Mouse (Mus musculus) left cerebral cortex, postnatal 10 days (tissue): Measurements from ENCODE around the gene Lifr. TPM values are rescaled to one million over a fixed set of nuclear protein-coding genes. Genes with fewer than 3 reads are reported as not detected.
A peak's percentile ranks its signal among the peaks of the same experiment; 100 is the strongest.

Source experiments
- DNase-seq, 2 experiments: peaks; one replicate each; pipeline ENCODE4 v3.0.0; 2021 to 2022; ENCODE audit warnings: low spot score in 2 of 2, mixed read lengths in 1 of 2; ENCODE audit errors: extremely low spot score in 1 of 2
- intact Hi-C: fragments of 180-260 bp; cut with DNase I; formaldehyde crosslinking; loops from one replicate; pipeline ENCODE4 v1.15.1; 2025
- total RNA-seq, 2 experiments: library from RNA; stranded (reverse); gene quantifications; 2 replicates each; pipeline ENCODE4 v1.2.3; 2021

Gene Lifr
- total RNA-seq, 2 experiments from 2014 or later = 34.0 to 43.9 TPM

DNA sequence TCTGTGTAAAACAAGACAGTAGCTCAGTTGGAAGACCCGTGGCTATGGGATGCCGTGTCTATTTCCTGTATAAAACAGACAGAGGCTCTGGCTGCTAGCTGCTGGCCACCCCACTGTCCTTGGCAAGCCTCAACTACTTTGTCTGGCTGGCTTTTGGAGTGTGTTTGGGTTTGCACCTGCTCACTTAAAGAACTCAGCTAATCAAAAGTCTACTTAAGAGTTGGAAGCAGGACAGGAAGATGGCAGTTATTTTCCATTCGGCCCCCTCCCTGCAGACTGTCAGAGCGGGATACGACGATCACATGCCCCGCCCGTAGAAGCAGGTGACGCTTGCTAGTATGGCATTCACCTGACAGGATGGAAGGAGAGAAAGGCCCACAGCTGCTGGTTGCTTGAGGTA, 54.5 kb downstream of the Lifr start:
- intact Hi-C loops = no loop called here
- no peak for DNase-seq

DNA sequence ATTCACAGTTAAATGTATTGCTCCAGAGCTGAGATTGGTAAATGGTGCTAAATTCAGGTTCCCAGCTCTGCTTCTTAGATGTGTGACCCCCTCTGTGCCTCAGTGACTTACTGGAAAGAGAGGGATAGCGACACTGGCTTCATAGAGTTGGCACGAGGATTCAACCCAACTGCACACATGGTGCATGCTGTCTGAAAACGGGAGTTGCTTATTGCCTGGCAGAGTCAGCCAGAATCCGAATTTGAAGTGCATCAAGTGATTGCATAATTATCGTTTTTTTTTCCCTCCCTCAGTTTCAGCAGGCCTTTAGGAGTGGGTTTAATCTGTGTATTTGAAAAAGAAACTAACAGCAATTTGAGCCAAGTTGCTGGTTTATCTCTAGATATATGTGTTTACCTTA, 55.1 kb downstream of the Lifr start:
- DNase-seq = no peak
- intact Hi-C loops = no loop called here

GRCm38 (mm10) chr15:7146529-7146928, 56.1 kb downstream of the Lifr start:
- intact Hi-C loops = no loop called here

GRCm38 (mm10) chr15:7149796-7150195, 59.4 kb downstream of the Lifr start:
- intact Hi-C loops = no loop called here
- no peak for DNase-seq

More at GRCm38 (mm10) chr15:7146529-7146928, 56.1 kb downstream of the Lifr start:
- no peak for DNase-seq

- intact Hi-C loops = no loop called here
- no peak for DNase-seq
These were observed 60.2 kb downstream of the Lifr start for GRCm38 (mm10) chr15:7150591-7150990.

DNA sequence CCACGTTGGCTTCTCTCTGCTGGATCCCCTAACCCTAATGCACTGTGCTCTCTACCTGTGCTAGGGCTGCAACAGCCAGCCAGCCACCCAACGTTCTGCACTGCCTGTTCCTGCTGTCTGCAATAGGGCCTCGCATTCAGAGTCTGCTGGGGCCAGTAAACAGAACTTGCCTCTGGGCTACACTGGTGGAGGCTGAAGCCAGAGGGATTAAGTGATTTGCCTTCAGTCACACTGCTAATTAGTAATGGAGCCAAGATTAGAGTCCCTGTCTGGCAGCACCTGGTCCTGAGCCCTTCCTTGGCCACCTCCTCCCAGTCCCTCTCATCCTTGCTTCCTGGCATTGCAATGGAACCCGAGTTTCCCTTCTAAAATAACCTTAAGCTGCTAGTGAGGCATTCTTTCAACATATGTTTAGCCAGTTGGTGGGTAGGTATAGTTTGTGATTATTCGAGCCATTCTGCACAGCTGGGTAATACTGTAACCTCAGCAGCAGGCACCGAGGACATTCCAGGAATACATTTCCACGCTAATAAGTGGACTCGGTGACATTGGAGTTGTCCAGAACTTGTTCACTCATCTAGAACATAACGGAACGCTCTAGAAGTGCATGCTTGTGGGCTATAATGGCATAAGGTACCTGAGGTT, 61.8 kb downstream of the Lifr start:
- DNase-seq = no peak
- intact Hi-C loops = no loop called here

DNA sequence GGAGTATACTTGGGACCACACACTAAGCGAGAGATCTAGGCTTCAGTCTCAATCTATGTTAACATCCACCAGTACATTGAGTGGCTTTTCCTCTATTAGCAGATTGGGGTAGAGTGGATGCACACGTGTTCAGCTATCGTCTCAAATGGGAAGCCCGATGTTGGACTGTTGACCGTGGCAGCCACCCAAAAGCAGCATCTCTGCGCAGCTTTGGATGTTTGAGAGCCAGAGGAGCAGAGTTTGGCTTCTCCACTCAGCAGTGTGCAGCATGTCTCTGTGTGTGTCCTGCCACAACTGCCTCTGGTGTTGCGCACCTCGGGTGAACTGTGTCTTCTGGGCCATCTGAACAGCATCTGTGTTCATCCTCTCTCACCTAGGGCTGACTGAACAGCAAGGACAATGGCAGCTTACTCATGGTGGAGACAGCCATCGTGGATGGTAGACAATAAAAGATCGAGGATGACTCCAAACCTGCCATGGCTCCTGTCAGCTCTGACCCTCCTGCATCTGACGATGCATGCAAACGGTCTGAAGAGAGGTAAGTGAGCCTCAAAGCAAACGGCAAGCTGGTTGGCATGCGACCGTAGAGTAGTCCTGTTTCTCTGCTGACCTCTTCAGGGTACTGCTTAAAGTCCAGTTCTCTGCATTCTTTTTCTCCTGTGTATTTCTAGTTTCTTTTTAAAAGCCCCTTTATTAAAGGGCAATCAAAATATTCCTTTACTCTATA, 63.8 kb downstream of the Lifr start:
- intact Hi-C loops = no loop called here
- peak in 1 of 2 experiments; percentile 73 for DNase-seq

GRCm38 (mm10) chr15:7154737-7155090, 64.3 kb downstream of the Lifr start:
- DNase-seq = peak in 1 of 2 experiments; percentile 63
- intact Hi-C loops = no loop called here

DNA sequence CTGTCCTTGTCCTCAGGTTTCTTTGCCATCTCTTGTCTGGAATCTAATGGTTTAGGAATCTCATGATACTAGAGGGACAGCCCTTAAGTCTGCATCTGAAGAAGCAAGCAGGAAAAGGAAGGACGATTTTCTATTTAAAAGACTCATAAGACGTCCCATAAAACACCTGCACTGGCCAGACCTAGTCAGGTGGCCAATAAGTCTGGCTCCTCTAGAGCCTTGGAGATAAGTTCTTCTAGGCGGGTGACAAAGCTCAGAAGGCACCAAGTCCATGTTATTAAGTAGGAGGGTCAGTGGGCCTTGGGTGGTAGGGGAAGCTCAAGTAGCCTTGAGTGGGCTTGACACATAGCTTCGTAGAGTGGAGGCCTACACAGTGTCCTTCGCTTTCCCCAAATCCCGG, 67.2 kb downstream of the Lifr start:
- DNase-seq = no peak
- intact Hi-C loops = no loop called here

GRCm38 (mm10) chr15:7159869-7160268, 69.5 kb downstream of the Lifr start:
- intact Hi-C loops = no loop called here
- no peak for DNase-seq

DNA sequence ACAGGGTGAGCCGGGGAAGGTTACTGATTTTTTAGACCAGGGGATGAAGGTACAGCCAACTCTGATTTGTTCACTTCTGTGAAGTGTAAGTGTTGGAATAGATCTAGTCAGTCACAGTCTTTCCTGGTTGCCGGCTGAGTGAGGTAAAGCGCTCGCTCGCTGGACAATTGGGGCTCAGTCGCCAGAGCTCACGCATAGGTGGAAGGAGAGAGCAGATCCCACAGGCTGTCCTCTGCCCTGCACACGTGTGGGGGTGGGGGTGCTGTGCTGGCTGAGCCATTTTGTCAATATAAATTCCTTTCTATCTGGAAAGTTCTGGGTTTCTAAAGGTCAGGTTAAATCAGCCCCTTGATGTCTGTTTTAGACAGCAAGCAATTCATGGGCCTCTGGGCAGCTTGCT, 69.9 kb downstream of the Lifr start:
- no peak for DNase-seq
- intact Hi-C loops = no loop called here

DNA sequence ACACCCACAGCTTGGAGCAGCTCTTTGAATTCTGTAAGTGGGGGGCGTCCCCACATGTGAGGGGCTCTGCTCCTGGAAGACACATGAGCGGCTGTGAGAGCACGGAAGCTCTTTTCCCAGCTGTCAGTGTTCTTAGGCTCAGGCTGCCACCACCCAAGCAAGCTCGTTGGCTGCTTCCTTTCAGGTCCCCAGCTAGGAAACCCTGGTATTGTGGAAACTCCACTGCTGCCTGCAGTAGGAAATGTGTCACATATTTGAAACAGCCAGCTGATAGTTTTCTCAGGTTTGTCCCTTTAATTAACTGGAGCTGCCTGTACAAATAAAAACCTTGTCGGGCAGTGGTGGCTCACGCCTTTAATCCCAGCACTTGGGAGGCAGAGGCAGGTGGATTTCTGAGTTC, 73.4 kb downstream of the Lifr start:
- intact Hi-C loops = no loop called here
- no peak for DNase-seq

DNA sequence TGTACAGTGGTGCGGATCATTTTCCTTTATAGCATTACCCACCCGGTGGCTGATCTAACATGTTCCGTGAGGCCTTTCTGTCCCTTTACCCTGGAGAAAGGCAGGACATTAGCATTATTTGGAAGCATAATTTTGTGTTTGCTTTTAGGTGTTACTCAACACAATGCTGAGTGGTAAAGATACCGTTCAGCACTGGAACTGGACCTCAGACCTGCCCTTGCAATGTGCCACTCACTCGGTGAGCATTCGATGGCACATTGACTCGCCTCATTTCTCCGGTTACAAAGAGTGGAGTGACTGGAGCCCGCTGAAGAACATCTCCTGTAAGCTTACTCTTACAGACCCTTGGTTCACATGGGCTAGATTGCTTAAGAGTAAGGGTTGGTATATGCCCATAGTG, 76.3 kb downstream of the Lifr start:
- intact Hi-C loops = no loop called here
- no peak for DNase-seq

DNA sequence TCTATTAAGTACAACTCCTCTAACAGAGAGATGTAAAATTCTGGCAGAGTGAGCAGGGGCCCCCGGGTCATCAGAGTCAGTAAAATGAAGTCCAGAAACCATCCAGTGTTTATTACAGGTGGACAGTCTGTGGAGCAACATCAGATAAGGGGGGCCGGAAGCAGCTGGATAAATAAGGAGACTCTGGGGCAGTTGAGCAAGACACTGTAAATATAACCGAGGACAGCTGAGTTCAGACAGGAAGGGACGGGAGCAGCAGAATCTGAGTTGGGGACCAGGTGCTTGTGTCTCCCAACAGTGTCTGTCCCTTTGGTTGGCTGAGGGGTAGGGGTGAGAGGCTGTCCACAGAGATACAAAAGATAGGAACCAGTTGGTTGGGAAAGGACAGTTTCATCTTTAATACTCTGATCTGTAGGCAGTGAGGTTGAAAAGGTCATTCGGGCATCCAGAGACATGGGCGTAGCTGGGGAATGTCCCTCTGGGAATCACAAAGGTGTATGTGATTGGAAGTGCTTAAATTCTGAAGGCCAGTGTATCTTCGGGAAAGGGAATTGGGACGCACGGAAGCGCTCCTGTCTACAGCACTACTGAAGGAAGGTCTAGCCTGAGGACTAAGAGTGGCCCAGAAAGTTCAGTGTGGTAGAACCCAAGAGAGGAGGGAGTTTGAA, 77.0 kb downstream of the Lifr start:
- intact Hi-C loops = no loop called here
- DNase-seq = no peak

- intact Hi-C loops = no loop called here
- DNase-seq = no peak
These were observed 77.6 kb downstream of the Lifr start for GRCm38 (mm10) chr15:7167906-7168532.

- no peak for DNase-seq
These were observed 82.5 kb downstream of the Lifr start for GRCm38 (mm10) chr15:7172875-7173274.

GRCm38 (mm10) chr15:7173346-7173745, 82.9 kb downstream of the Lifr start:
- intact Hi-C loops = no loop called here
- no peak for DNase-seq

More at GRCm38 (mm10) chr15:7172875-7173274, 82.5 kb downstream of the Lifr start:
- intact Hi-C loops = no loop called here

- intact Hi-C loops = no loop called here
- DNase-seq = no peak
These were observed 83.4 kb downstream of the Lifr start for GRCm38 (mm10) chr15:7173776-7174175.

- intact Hi-C loops = no loop called here
- DNase-seq = no peak
These were observed 90.2 kb downstream of the Lifr start for GRCm38 (mm10) chr15:7180576-7180975.

GRCm38 (mm10) chr15:7187682-7188081, 97.3 kb downstream of the Lifr start:
- intact Hi-C loops = no loop called here
- no peak for DNase-seq
